Mouse (Mus musculus) mammary gland, adult 2 months (tissue): ENCODE data around the gene Nol8. TPM values are rescaled to one million over a fixed set of nuclear protein-coding genes. Genes with fewer than 3 reads are reported as not detected.

Experiments
- polyA plus RNA-seq: library from polyadenylated mRNA; depleted of rRNA; stranded (reverse); fragments of >200 nt; gene quantifications from 2 replicates; pipeline ENCODE4 v1.2.3, GENCODE M21; 2012; ENCODE audit warnings: low replicate concordance; rRNA removed

Nol8 gene
- 0.80 and 2.0 TPM in 2 replicates for polyA plus RNA-seq

GRCm38 (mm10) chr13:49652481-49653179 lies at the start of gene Nol8, which contains the start of gene Cenpp:
Nol8 (plus strand) TSS chr13:49653078.
Cenpp (minus strand) TSS chr13:49652785.

DNA sequence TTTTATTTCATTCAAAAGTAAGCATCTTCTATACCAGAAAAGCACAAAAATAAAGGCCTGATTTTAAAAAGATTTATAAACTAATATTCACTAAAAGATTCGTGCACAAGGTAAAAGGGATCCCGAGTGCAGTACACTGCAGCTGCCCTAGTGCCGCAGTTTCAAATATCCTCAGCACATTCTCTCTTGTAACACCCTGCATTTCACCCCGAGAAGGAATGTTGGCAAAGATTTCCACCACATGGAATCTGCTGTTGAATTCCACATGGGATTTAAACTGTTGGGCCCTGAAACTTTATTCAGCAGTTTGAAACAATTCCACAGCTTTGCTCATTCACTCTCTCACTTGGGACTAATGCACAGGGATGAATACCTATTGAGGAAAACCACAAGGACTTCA lies 45.2 kb upstream of the Nol8 start, which contains the start of gene Ogn:
TSS of gene Ogn (plus strand) at position 333 of the 400 bp plus-strand sequence.

GRCm38 (mm10) chr13:49681351-49682232 lies 28.7 kb downstream of the Nol8 start, which contains the start of gene Iars:
Iars (plus strand) TSS chr13:49682100.

Other genes starting within 250 kb of the Nol8 start
- gene Ippk, start 231.8 kb upstream of the Nol8 start, polyA plus RNA-seq = 3.4 and 7.4 TPM in 2 replicates
- not detected in 2 replicates for gene Tes3-ps, start 159.8 kb upstream of the Nol8 start, polyA plus RNA-seq
- gene Ecm2, start 148.3 kb upstream of the Nol8 start, polyA plus RNA-seq = 1.7 and 7.7 TPM in 2 replicates
- 0.91 and 4.6 TPM in 2 replicates for gene Aspn, start 108.6 kb upstream of the Nol8 start, polyA plus RNA-seq
- 0.39 and 1.1 TPM in 2 replicates for gene Omd, start 70.6 kb upstream of the Nol8 start, polyA plus RNA-seq
- gene Ogn, start 45.0 kb upstream of the Nol8 start, polyA plus RNA-seq = 7.8 and 26.1 TPM in 2 replicates
- gene Cenpp, start 293 bp upstream of the Nol8 start, polyA plus RNA-seq = 0.39 TPM in 1 of 2 replicates, not detected in the other
- 10.2 and 21.7 TPM in 2 replicates for gene Iars, start 29.0 kb downstream of the Nol8 start, polyA plus RNA-seq
- not detected in 2 replicates for gene Gm30302, start 145.9 kb downstream of the Nol8 start, polyA plus RNA-seq